Mouse (Mus musculus) spleen, adult 2 months (tissue): Measurements from ENCODE around the gene Mpp5.

Source experiments
- CTCF ChIP-seq: fragments of 200-500 bp; IDR thresholded peaks from 2 replicates; pipeline ENCODE4 v1.5.1; 2011; ENCODE audit warnings: mild to moderate bottlenecking, inconsistent platforms; ENCODE audit not compliant: insufficient read depth, insufficient read length, insufficient replicate concordance; ENCODE audit errors: extremely low read depth
- POLR2A ChIP-seq: fragments of 200-500 bp; IDR thresholded peaks from 2 replicates; pipeline ENCODE4 v1.6.1; 2011; ENCODE audit warnings: low read depth, low read length, inconsistent platforms

- TF ChIP-seq CTCF (no peak), POLR2A (no peak; the same call in 1 of the 2 replicates)
Observed at GRCm38 (mm10) chr12:78860921-78861495, 112.3 kb downstream of the Mpp5 start.
